18 mouse cellular contexts compared by ENCODE assay signal in genomic region chr7:99160995-99161394, GRCm38 (mm10). TPM values are rescaled to one million over a fixed set of nuclear protein-coding genes. Genes with fewer than 3 reads are reported as not detected.
DNase-seq lines count a peak whose midpoint lies in the region; ATAC-seq and TF ChIP-seq lines count a peak whose summit lies in the region.
"Had no signal": no experiment of that assay in that cellular context is flagged by ENCODE, and none has a peak within 500 bp of the region (broad histone marks: within the 10 kb centered on the region; RNA-seq: fewer than 3 reads in every experiment).

No protein-coding gene starts in this region.

- no peaks in the 10 kb centered on the region for H3K9me3 ChIP-seq in heart, postnatal 0 days (replicated peaks; ENCODE audit: control insufficient read depth, low read length)
- no peaks in the 10 kb centered on the region for H3K9me3 ChIP-seq in neural tube, embryonic 12.5 days
- H3K9me3 ChIP-seq: embryonic facial prominence, embryonic 12.5 days; heart, embryonic 12.5 days; limb, embryonic 10.5 days had no signal

- peaks cover 14% of the 10 kb centered on the region for H3K4me1 ChIP-seq in heart, postnatal 0 days (ENCODE audit: control insufficient read depth, insufficient read depth)
- peaks cover 81% of the 10 kb centered on the region for H3K4me1 ChIP-seq in liver, adult 2 months (ENCODE audit: control insufficient read depth, insufficient read depth, low read length)
- H3K4me1 ChIP-seq in neural tube, embryonic 12.5 days = peaks cover 2% of the 10 kb centered on the region

- DNase-seq in heart, postnatal 0 days (ENCODE audit: low spot score) = no peak
- DNase-seq in heart, adult 9 months (ENCODE audit: low spot score in 2 of 2) = no peak
- DNase-seq in liver, adult 2 months (ENCODE audit: extremely low read depth, low read depth, low spot score) = no peak
- no peak for DNase-seq in liver
- DNase-seq in neural tube, embryonic 10.5 days (ENCODE audit: extremely low spot score, low spot score) = no peak
- DNase-seq in frontal cortex, postnatal 25 days (ENCODE audit: low spot score in 2 of 2) = no peak
- DNase-seq in left cerebral cortex, adult 8-10 months (ENCODE audit: low spot score in 2 of 2) = no peak
- DNase-seq: adrenal gland, postnatal 25 days; cerebellum, adult 8-10 months; forebrain, postnatal 0 days; lung, postnatal 14 days; right cerebral cortex, postnatal 14 days had no signal

- H3K36me3 ChIP-seq in heart, postnatal 0 days (replicated peaks; ENCODE audit: control insufficient read depth, insufficient read depth, low read length) = 0 out of 2 replicates have a peak, but pooled peaks cover 7% of the 10 kb centered on the region
- H3K36me3 ChIP-seq in liver, adult 2 months (ENCODE audit: control insufficient read depth, insufficient read depth, low read length) = peaks cover 38% of the 10 kb centered on the region
- H3K36me3 ChIP-seq in neural tube, embryonic 12.5 days = no peaks in the 10 kb centered on the region
- H3K36me3 ChIP-seq: embryonic facial prominence, embryonic 12.5 days; heart, embryonic 12.5 days; limb, embryonic 10.5 days had no signal

- ATAC-seq in heart, postnatal 0 days (ENCODE audit: insufficient read depth, low read depth) = no peak
- ATAC-seq in neural tube, embryonic 12.5 days (ENCODE audit: low FRiP score, low read depth) = peak; percentile 34; the same call in 1 of the 2 replicates
- ATAC-seq: forebrain, postnatal 0 days; Patski had no signal

- no peak for TF ChIP-seq POLR2A in liver, adult 2 months (IDR thresholded peaks at IDR 0.05; ENCODE audit: extremely low read depth, insufficient read depth, low read length)

- H3K27me3 ChIP-seq in heart, postnatal 0 days (ENCODE audit: control insufficient read depth, insufficient read depth, low read length) = no peaks in the 10 kb centered on the region
- no peaks in the 10 kb centered on the region for H3K27me3 ChIP-seq in liver, adult 2 months (ENCODE audit: control insufficient read depth, insufficient read depth, low read length)
- no peaks in the 10 kb centered on the region for H3K27me3 ChIP-seq in neural tube, embryonic 12.5 days (replicated peaks)
- H3K27me3 ChIP-seq: embryonic facial prominence, embryonic 12.5 days; Patski had no signal

- WGBS in heart, postnatal 0 days = 89% methylated on average over 7 of the region's 7 CpGs
- 44% methylated on average over 7 of the region's 7 CpGs for WGBS in liver, adult 2 months
- 58% methylated on average over 7 of the region's 7 CpGs for WGBS in neural tube, embryonic 12.5 days

- H3K4me2 ChIP-seq in heart, postnatal 0 days (ENCODE audit: low read depth, low read length) = no peak overlapping the region
- H3K4me2 ChIP-seq in neural tube, embryonic 12.5 days (replicated peaks) = no peak overlapping the region
- H3K4me2 ChIP-seq: embryonic facial prominence, embryonic 12.5 days; heart, embryonic 12.5 days had no signal

- peak overlapping the region; percentile 17; the same call in 1 of the 2 replicates for H3K27ac ChIP-seq in heart, postnatal 0 days (ENCODE audit: low read depth)
- H3K27ac ChIP-seq in liver, adult 2 months (replicated peaks; ENCODE audit: insufficient read depth, low read depth, low read length) = peak overlapping the region; percentile 96
- no peak overlapping the region for H3K27ac ChIP-seq in neural tube, embryonic 12.5 days
- H3K27ac ChIP-seq: embryonic facial prominence, embryonic 12.5 days; limb, embryonic 10.5 days had no signal

- H3K9ac ChIP-seq in heart, postnatal 0 days (replicated peaks; ENCODE audit: low read depth, low read length) = no peak overlapping the region
- H3K9ac ChIP-seq in liver, adult 2 months (ENCODE audit: low read depth, low read length) = peak overlapping the region; percentile 67
- no peak overlapping the region for H3K9ac ChIP-seq in neural tube, embryonic 12.5 days
- H3K9ac ChIP-seq: embryonic facial prominence, embryonic 12.5 days; forebrain, postnatal 0 days; heart, embryonic 12.5 days had no signal

- TF ChIP-seq EP300 in heart, postnatal 0 days (IDR thresholded peaks at IDR 0.05; ENCODE audit: low read depth) = no peak

- no peak overlapping the region for H3K4me3 ChIP-seq in heart, postnatal 0 days (ENCODE audit: low read depth, low read length)
- no peak overlapping the region for H3K4me3 ChIP-seq in liver, adult 2 months (ENCODE audit: insufficient read depth, low read depth, low read length)
- H3K4me3 ChIP-seq in neural tube, embryonic 12.5 days = no peak overlapping the region
- H3K4me3 ChIP-seq: embryonic facial prominence, embryonic 12.5 days; heart, embryonic 12.5 days; limb, embryonic 10.5 days had no signal

- no peak for TF ChIP-seq CTCF in heart, postnatal 0 days (IDR thresholded peaks at IDR 0.05; ENCODE audit: low read depth)
- no peak for TF ChIP-seq CTCF in liver, adult 2 months (IDR thresholded peaks at IDR 0.05; ENCODE audit: low read depth, low read length)

- no peaks in the 10 kb centered on the region for H3K79me2 ChIP-seq in liver, adult 2 months (ENCODE audit: control insufficient read depth, insufficient read depth, low read length)

RNA-seq across cellular contexts. Expression of gene Uvrag, which starts 20.1 kb away (rescaled TPM):
- total RNA-seq in heart, postnatal 0 days (2014; rRNA removed; ENCODE audit: low replicate concordance) = 37.2 and 38.1 TPM in 2 replicates
- 11.1 and 11.8 TPM in 2 replicates for polyA plus RNA-seq in heart, postnatal 0 days (2015; fragmentation: Nextera tagmentation; extraction: Ambion mirVana)
- total RNA-seq in liver, adult 2 months (2014; rRNA removed) = 18.3 and 19.9 TPM in 2 replicates
- polyA plus RNA-seq in liver, adult 2 months (2012; rRNA removed) = 11.4 and 12.2 TPM in 2 replicates
- polyA plus RNA-seq in neural tube, embryonic 12.5 days (2016; fragmentation: Nextera tagmentation; extraction: Ambion mirVana) = 15.0 and 18.3 TPM in 2 replicates
- total RNA-seq in left cerebral cortex, adult 8-10 months (2022) = 10 to 100 TPM; 53.5 to 64.9 (median 54.4) TPM

RNA-seq across cellular contexts. Expression of gene Dgat2, which starts 21.5 kb away (rescaled TPM):
- 114 and 121 TPM in 2 replicates for total RNA-seq in heart, postnatal 0 days (2014; rRNA removed; ENCODE audit: low replicate concordance)
- 112 and 115 TPM in 2 replicates for polyA plus RNA-seq in heart, postnatal 0 days (2015; fragmentation: Nextera tagmentation; extraction: Ambion mirVana)
- 464 and 499 TPM in 2 replicates for total RNA-seq in liver, adult 2 months (2014; rRNA removed)
- polyA plus RNA-seq in liver, adult 2 months (2012; rRNA removed) = 610 and 703 TPM in 2 replicates
- 11.4 and 13.1 TPM in 2 replicates for polyA plus RNA-seq in neural tube, embryonic 12.5 days (2016; fragmentation: Nextera tagmentation; extraction: Ambion mirVana)
- total RNA-seq in left cerebral cortex, adult 8-10 months (2022) = 10 to 100 TPM; 78.4 to 92.7 (median 82.3) TPM
- total RNA-seq: megakaryocyte-erythroid progenitor cell, adult 5-6 weeks had no signal
